In genomic region chr2:131030998-131031397, GRCm38 (mm10) we compare ENCODE assay signal across 22 mouse cellular contexts. TPM values are rescaled to one million over a fixed set of nuclear protein-coding genes. Genes with fewer than 3 reads are reported as not detected.
"Had no signal": no experiment of that assay in that cellular context is flagged by ENCODE, and none has a peak within 500 bp of the region (broad histone marks: within the 10 kb centered on the region; RNA-seq: fewer than 3 reads in every experiment).

No protein-coding gene starts in this region.

- H3K27me3 ChIP-seq: lung, embryonic 15.5 days; midbrain, embryonic 12.5 days; neural tube, embryonic 13.5 days; neural tube, embryonic 15.5 days had no signal

- H3K9ac ChIP-seq: lung, embryonic 15.5 days; midbrain, embryonic 12.5 days; neural tube, embryonic 13.5 days; neural tube, embryonic 15.5 days had no signal

- H3K4me3 ChIP-seq: lung, embryonic 15.5 days; midbrain, embryonic 10.5 days; midbrain, embryonic 12.5 days; myocyte; neural tube, embryonic 13.5 days; neural tube, embryonic 15.5 days had no signal

- DNase-seq: lung, adult 2 months; lung, postnatal 14 days; lung, postnatal 36 days; midbrain, embryonic 14.5 days; retina, postnatal 1 day; right cerebral cortex, adult 18-20 months; right cerebral cortex, postnatal 25 days; right cerebral cortex, postnatal 4 days; spleen, adult 18-20 months; thymus, adult 2 months; thymus, postnatal 25 days; thymus, postnatal 4 days had no signal

- H3K9me3 ChIP-seq: lung, embryonic 15.5 days; midbrain, embryonic 10.5 days; midbrain, embryonic 12.5 days; neural tube, embryonic 13.5 days; neural tube, embryonic 15.5 days had no signal

- H3K4me1 ChIP-seq: lung, embryonic 15.5 days; midbrain, embryonic 12.5 days; neural tube, embryonic 13.5 days; neural tube, embryonic 15.5 days had no signal

- H3K4me2 ChIP-seq: lung, embryonic 15.5 days; midbrain, embryonic 12.5 days; neural tube, embryonic 13.5 days; neural tube, embryonic 15.5 days had no signal

- H3K27ac ChIP-seq: lung, embryonic 15.5 days; midbrain, embryonic 10.5 days; midbrain, embryonic 12.5 days; neural tube, embryonic 13.5 days; neural tube, embryonic 15.5 days had no signal

- ATAC-seq: lung, postnatal 0 days; midbrain, embryonic 16.5 days had no signal

RNA-seq across cellular contexts. Expression of gene Gfra4, which starts 11.9 kb away (rescaled TPM):
- total RNA-seq: megakaryocyte, adult 5-6 weeks; megakaryocyte-erythroid progenitor cell, adult 5-6 weeks had no signal

RNA-seq across cellular contexts. Expression of gene Siglec1, which starts 55.6 kb away (rescaled TPM):
- polyA plus RNA-seq: myocyte had no signal
